Mouse (Mus musculus) MEL (cell line): Measurements from ENCODE around the gene Sema6d.

Experiments
- BHLHE40 ChIP-seq: IDR thresholded peaks from 2 replicates; pipeline ENCODE4 v1.6.1; 2012; ENCODE audit warnings: low read depth, mild to moderate bottlenecking, inconsistent platforms, low read length, improper control_type of control experiment, borderline replicate concordance
- CHD1 ChIP-seq: IDR thresholded peaks from 2 replicates; pipeline ENCODE4 v1.6.1; 2012; ENCODE audit warnings: low read depth, mild to moderate bottlenecking, inconsistent platforms, low read length, improper control_type of control experiment
- CTCF ChIP-seq, 3 experiments: IDR thresholded peaks in 2 of 3; conservative IDR thresholded peaks in 1 of 3; 2 replicates each; pipeline ENCODE4 v1.5.1; 2011 to 2012; ENCODE audit warnings: low read length in 3 of 3, low read depth in 2 of 3, mild to moderate bottlenecking in 2 of 3, improper control_type of control experiment in 1 of 3, inconsistent platforms in 1 of 3, mixed read lengths in 1 of 3, moderate library complexity in 1 of 3; ENCODE audit not compliant: control insufficient read depth in 1 of 3, insufficient read depth in 1 of 3, poor library complexity in 1 of 3, severe bottlenecking in 1 of 3
- EP300 ChIP-seq, 2 experiments: IDR thresholded peaks; 2 replicates each; pipeline ENCODE4 v1.6.1; 2011; ENCODE audit warnings: improper control_type of control experiment in 2 of 2, low read length in 2 of 2, low read depth in 1 of 2, mild to moderate bottlenecking in 1 of 2
- GATA1 ChIP-seq: IDR thresholded peaks from 2 replicates; pipeline ENCODE4 v1.6.1; 2011; ENCODE audit warnings: low read depth, low read length, improper control_type of control experiment
- HCFC1 ChIP-seq: IDR thresholded peaks from 2 replicates; pipeline ENCODE4 v1.6.1; 2012; ENCODE audit warnings: low read depth, mild to moderate bottlenecking, inconsistent platforms, low read length, improper control_type of control experiment, moderate library complexity
- KAT2A ChIP-seq: conservative IDR thresholded peaks from 2 replicates; pipeline ENCODE4 v1.6.1; 2012; ENCODE audit warnings: low read depth, low read length, improper control_type of control experiment, inconsistent platforms
- MAX ChIP-seq: IDR thresholded peaks from 2 replicates; pipeline ENCODE4 v1.6.1; 2011; ENCODE audit warnings: low read length, improper control_type of control experiment
- POLR2A ChIP-seq, 2 experiments: IDR thresholded peaks; 2 replicates each; pipeline ENCODE4 v1.6.1; 2011 to 2012; ENCODE audit warnings: low read length in 2 of 2, mild to moderate bottlenecking in 2 of 2, control low read depth in 1 of 2, improper control_type of control experiment in 1 of 2, low read depth in 1 of 2, moderate library complexity in 1 of 2; ENCODE audit not compliant: control insufficient read depth in 1 of 2, insufficient read depth in 1 of 2, poor library complexity in 1 of 2
- POLR2AphosphoS2 ChIP-seq: IDR thresholded peaks from 2 replicates; pipeline ENCODE4 v1.6.1; 2011; ENCODE audit warnings: low read length, improper control_type of control experiment
- TCF12 ChIP-seq: IDR thresholded peaks from 2 replicates; pipeline ENCODE4 v1.6.1; 2014; ENCODE audit warnings: low read depth, mild to moderate bottlenecking, inconsistent platforms, low read length, improper control_type of control experiment, moderate library complexity
- USF1 ChIP-seq: IDR thresholded peaks from 2 replicates; pipeline ENCODE4 v1.6.1; 2014; ENCODE audit warnings: low read depth, mild to moderate bottlenecking, inconsistent platforms, low read length, improper control_type of control experiment, moderate library complexity

DNA sequence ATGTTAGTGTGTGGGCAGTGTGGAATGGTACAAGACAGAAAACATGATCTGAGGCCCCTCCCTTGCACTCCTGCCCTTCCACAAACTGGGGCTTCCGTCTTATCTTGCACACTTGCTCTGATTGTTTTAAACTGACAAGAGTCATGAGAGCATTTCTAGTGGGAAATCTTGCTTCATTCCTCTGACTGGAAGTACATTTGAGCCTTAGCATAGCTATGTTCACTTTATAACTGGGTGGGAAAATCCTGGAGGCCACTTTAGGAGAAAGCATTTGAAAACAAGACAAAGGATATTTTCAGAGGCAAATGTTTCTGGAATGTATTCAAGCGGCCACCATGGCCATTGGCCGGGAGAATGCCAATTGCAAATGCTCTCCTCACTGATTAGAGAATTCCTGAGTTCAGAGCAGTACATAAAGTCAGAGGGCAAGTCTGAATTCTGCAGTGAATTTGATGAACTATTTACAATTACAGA lies 371.6 kb downstream of the Sema6d start:
- TF ChIP-seq TCF12 (no peak), GATA1 (no peak), BHLHE40 (no peak), CTCF (IDR thresholded peaks at IDR 0.05 in 2 of 3, conservative IDR thresholded peaks at IDR 0.05 in 1 of 3; ENCODE audit: control insufficient read depth in 1 of 3, insufficient read depth in 1 of 3, low read depth in 2 of 3, low read length in 3 of 3, poor library complexity in 1 of 3, severe bottlenecking in 1 of 3) (no peak), KAT2A (no peak), USF1 (no peak), MAX (no peak), POLR2A (IDR thresholded peaks at IDR 0.05; ENCODE audit: control insufficient read depth in 1 of 2, insufficient read depth in 1 of 2, low read depth in 1 of 2, low read length in 2 of 2, poor library complexity in 1 of 2) (no peak), POLR2AphosphoS2 (no peak), CHD1 (no peak), HCFC1 (no peak), EP300 (IDR thresholded peaks at IDR 0.05; ENCODE audit: low read depth in 1 of 2, low read length in 2 of 2) (no peak)
